Mouse (Mus musculus) embryonic facial prominence, embryonic 14.5 days (tissue): ENCODE data around the gene Mov10. TPM values are rescaled to one million over a fixed set of nuclear protein-coding genes. Genes with fewer than 3 reads are reported as not detected.

Source experiments
- ATAC-seq: fragments of 200-750 bp; cut with Nextera tagmentation; 2 replicates; pipeline ENCODE4 v1.8.0; 2017; ENCODE audit warnings: low read depth, moderate number of reproducible peaks, moderate TSS enrichment
- DNase-seq: peaks from one replicate; pipeline ENCODE4 v3.0.0-alpha.2; 2015; ENCODE audit warnings: low spot score
- H3K27ac ChIP-seq: fragments of 300-500 bp; sonication (generic); replicated peaks from 2 replicates; pipeline ENCODE4 v1.5.1; 2014; ENCODE audit warnings: low read depth, mild to moderate bottlenecking, low read length, moderate library complexity
- H3K27me3 ChIP-seq: fragments of 300-500 bp; sonication (generic); replicated peaks from 2 replicates; pipeline ENCODE4 v1.6.1; 2014; ENCODE audit warnings: low read length; ENCODE audit not compliant: control insufficient read depth, insufficient read depth
- H3K36me3 ChIP-seq: fragments of 300-500 bp; sonication (generic); 2 replicates; pipeline ENCODE4 v1.6.1; 2014; ENCODE audit warnings: low read length, mixed read lengths; ENCODE audit not compliant: control insufficient read depth, insufficient read depth
- H3K4me1 ChIP-seq: fragments of 300-500 bp; sonication (generic); 2 replicates; pipeline ENCODE4 v1.6.1; 2014; ENCODE audit warnings: antibody characterized with exemption, low read length; ENCODE audit not compliant: control insufficient read depth, insufficient read depth
- H3K4me2 ChIP-seq: fragments of 300-500 bp; sonication (generic); 2 replicates; pipeline ENCODE4 v1.6.1; 2014; ENCODE audit warnings: low read depth, mild to moderate bottlenecking, low read length, moderate library complexity, mixed read lengths
- H3K4me3 ChIP-seq: fragments of 300-500 bp; sonication (generic); 2 replicates; pipeline ENCODE4 v1.5.1; 2014; ENCODE audit warnings: low read depth, mild to moderate bottlenecking, low read length
- H3K9ac ChIP-seq: fragments of 300-500 bp; sonication (generic); 2 replicates; pipeline ENCODE4 v1.6.1; 2014; ENCODE audit warnings: low read depth, mild to moderate bottlenecking, low read length, moderate library complexity, mixed read lengths
- H3K9me3 ChIP-seq: fragments of 300-500 bp; sonication (generic); 2 replicates; pipeline ENCODE4 v1.6.1; 2016; ENCODE audit warnings: low read length; ENCODE audit not compliant: control insufficient read depth
- WGBS: fragments of 180-500 bp; shearing (Covaris S2); extraction: QIAGEN DNeasy Blood & Tissue Kit; methylation state at CpG from one replicate; pipeline ENCODE4 v1.1.7; 2014; 5-methylcytosine and 5-hydroxymethylcytosine counted together
- polyA plus RNA-seq: library from polyadenylated mRNA; unstranded; fragments of >200 nt; fragmentation: Nextera tagmentation; extraction: Ambion mirVana; gene quantifications from 2 replicates; pipeline ENCODE4 v1.2.1, GENCODE M21; 2014

Gene Mov10
- polyA plus RNA-seq, 1 experiment from 2014 or later, result 38.1 TPM

DNA sequence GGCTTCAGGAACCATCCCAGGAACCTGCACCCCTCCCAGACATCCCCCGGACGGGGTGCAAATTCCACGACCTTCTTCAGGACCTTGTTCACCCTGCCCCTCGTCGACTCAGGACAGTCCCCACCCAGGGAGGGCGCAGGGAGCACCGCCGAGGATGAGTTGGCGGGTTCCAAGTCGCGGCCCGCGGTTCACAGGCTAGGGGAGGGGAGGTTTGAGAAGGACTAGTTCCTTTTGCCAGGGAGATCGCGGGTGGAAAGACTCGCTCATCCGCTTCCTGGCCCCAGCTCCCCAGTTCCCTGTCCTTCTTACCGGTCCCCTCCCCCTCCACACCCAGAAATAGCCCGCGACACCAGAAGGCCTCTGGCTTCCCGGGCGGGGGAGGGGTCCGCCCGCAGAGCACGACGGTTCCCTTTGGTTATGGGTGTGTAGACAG lies 36.9 kb downstream of the Mov10 start, which contains the start of gene Fam19a3:
Gene Fam19a3 (minus strand): TSS at position 370 of the 433 bp plus-strand sequence.
- H3K36me3 ChIP-seq, result no peaks in the 10 kb centered on the region
- under 1% methylated on average over 25 of the region's 26 CpGs for WGBS
- H3K9ac ChIP-seq, result peak within 1 kb of the TSS; percentile 61
- peak within 1 kb of the TSS; percentile 99 for H3K4me2 ChIP-seq
- no peak for ATAC-seq
- no peaks in the 10 kb centered on the region for H3K9me3 ChIP-seq
- H3K27ac ChIP-seq, result no peak within 1 kb of the TSS
- peaks cover 18% of the 10 kb centered on the region; the same call in 1 of the 2 replicates for H3K4me1 ChIP-seq
- H3K4me3 ChIP-seq, result peak within 1 kb of the TSS; percentile 52
- H3K27me3 ChIP-seq, result peaks cover 73% of the 10 kb centered on the region
- no peak for DNase-seq

DNA sequence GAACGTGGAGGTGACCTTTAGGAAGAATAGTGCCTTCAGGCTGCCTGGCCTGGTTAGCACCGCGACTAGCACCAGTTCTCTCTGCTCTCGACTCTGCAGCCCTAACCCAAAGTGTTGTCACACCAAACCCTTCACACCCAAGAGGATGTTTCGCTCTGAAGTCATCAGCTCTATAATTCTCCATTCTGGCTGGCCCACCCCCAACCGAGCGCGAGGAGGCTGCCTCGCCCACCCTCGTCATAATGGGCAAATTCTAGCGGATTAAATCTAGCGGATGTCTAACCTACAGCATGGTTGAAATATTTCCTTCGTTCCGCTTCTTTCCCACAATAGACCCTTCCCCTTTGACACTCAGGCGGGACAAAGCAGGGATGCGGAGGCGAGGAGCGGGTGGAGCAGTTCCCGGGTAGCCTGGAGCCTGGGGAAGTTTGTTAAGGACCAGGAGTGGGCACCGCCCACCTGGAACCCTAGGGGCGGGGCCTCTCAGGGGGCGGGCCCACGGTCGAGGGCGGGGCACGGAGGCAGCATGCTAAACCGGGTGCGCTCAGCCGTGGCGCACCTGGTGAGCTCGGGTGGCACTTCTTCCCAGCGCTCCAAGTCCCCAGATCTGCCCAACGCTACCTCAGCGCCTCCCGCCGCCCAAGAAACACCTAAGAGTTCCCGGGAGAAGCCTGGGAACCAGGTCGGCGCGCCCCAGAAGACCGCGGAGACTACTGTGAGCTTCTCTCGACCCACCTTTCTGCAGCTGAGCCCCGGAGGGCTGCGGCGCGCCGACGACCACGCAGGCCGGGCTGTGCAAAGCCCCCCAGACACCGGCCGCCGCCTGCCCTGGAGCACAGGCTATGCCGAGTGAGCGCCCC lies 37.6 kb downstream of the Mov10 start, which contains the start of gene Ppm1j:
Gene Ppm1j (plus strand): TSS at position 496 of the 860 bp plus-strand sequence.
- Histone ChIP-seq H3K9me3 (no peaks in the 10 kb centered on the region), H3K27me3 (peaks cover 80% of the 10 kb centered on the region), H3K27ac (no peak within 1 kb of the TSS), H3K9ac (peak within 1 kb of the TSS; percentile 61), H3K36me3 (no peaks in the 10 kb centered on the region), H3K4me1 (peaks cover 18% of the 10 kb centered on the region; the same call in 1 of the 2 replicates), H3K4me3 (peak within 1 kb of the TSS; percentile 52), H3K4me2 (peak within 1 kb of the TSS; percentile 99)
- DNase-seq (peak; percentile 74), ATAC-seq (peak; percentile 79)
- 2% methylated on average over 31 of the region's 56 CpGs for WGBS

DNA sequence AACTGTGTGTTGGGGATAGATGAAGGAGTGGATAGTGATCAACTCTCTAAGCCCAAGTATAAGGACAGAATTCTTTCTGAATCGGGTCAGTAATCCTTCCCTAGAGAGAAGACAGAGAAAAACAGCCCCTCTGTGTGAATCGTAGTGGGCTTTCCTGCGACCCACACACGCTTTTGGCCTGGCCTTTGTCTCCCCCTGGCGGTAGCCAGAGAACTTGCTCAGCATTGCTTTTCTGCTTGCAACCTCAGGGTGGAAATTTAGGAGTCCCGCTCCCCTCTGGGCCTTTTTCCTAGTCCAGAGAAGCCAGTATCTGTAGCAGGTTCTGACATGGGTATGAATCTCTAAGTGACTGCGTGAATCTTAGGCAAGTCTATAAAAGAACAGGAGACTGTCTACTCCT lies 38.4 kb downstream of the Mov10 start:
- Histone ChIP-seq H3K4me2 (0 out of 2 replicates have a peak overlapping the region, but pooled peaks have one; percentile 99), H3K4me3 (no peak overlapping the region), H3K4me1 (peaks cover 18% of the 10 kb centered on the region; the same call in 1 of the 2 replicates), H3K27me3 (peaks cover 82% of the 10 kb centered on the region), H3K36me3 (no peaks in the 10 kb centered on the region), H3K9me3 (no peaks in the 10 kb centered on the region), H3K27ac (no peak overlapping the region), H3K9ac (no peak overlapping the region)
- WGBS, result under 1% methylated on average over 7 of the region's 7 CpGs
- DNase-seq, result peak; percentile 82
- ATAC-seq, result no peak

DNA sequence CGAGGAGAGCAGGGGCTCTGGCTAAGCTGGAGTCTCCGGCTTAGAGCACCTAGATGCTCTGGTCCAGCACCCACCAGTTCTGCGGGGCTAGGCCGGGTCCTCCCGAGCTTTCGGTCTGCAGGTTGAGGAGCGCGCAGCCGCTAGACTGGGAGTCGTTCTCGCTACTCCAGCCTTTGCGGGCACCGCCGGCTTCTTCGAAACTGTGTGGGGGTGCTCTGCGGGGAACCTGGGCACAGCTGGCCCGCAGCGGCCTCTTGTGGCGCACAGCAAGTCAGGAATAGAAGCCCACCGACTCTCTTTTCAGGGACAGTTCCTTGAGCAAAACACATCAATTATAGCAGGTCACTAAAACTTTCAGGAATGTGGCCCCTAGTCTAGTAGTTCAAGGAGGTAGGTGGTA lies 41.0 kb downstream of the Mov10 start:
- DNase-seq (peak; percentile 77), ATAC-seq (no peak)
- Histone ChIP-seq H3K4me1 (peaks cover 18% of the 10 kb centered on the region; the same call in 1 of the 2 replicates), H3K4me3 (peak overlapping the region; percentile 40), H3K9me3 (no peaks in the 10 kb centered on the region), H3K27ac (no peak overlapping the region), H3K36me3 (no peaks in the 10 kb centered on the region), H3K9ac (peak overlapping the region; percentile 50; the same call in 1 of the 2 replicates), H3K27me3 (peaks cover 66% of the 10 kb centered on the region), H3K4me2 (peak overlapping the region; percentile 67)
- 1% methylated on average over 20 of the region's 20 CpGs for WGBS

DNA sequence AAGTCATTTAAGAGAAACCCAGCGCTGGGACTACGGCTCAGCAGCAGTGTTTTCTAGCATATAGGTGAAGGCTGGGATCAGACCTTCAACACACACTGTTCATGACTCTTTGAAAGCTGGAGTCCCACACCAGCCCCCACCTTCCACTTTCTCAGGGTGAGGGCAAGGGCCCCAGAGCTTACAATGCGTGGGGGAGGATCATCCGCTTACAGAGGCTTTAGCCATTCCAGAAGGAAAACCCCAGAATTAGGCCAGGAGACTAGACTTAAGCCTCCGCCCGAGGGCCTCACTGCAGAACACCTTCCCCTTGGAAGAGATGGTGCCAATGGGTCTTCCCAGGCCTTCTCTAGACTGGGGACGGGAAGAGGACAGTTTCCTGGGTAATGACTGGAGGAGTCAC lies 45.1 kb downstream of the Mov10 start:
- no peak overlapping the region for H3K9ac ChIP-seq

GRCm38 (mm10) chr3:104771460-104771859 lies 46.9 kb downstream of the Mov10 start:
- H3K4me1 ChIP-seq, result peaks cover 4% of the 10 kb centered on the region; the same call in 1 of the 2 replicates

More for the DNA sequence above, 45.1 kb downstream of the Mov10 start:
- H3K9me3 ChIP-seq, result no peaks in the 10 kb centered on the region
- DNase-seq (no peak), ATAC-seq (no peak)
- no peak overlapping the region for H3K4me2 ChIP-seq
- H3K27me3 ChIP-seq, result peaks cover 26% of the 10 kb centered on the region
- 74% methylated on average over 7 of the region's 7 CpGs for WGBS
- H3K4me3 ChIP-seq, result no peak overlapping the region
- no peaks in the 10 kb centered on the region for H3K36me3 ChIP-seq
- H3K4me1 ChIP-seq, result peaks cover 8% of the 10 kb centered on the region; the same call in 1 of the 2 replicates
- no peak overlapping the region for H3K27ac ChIP-seq

DNA sequence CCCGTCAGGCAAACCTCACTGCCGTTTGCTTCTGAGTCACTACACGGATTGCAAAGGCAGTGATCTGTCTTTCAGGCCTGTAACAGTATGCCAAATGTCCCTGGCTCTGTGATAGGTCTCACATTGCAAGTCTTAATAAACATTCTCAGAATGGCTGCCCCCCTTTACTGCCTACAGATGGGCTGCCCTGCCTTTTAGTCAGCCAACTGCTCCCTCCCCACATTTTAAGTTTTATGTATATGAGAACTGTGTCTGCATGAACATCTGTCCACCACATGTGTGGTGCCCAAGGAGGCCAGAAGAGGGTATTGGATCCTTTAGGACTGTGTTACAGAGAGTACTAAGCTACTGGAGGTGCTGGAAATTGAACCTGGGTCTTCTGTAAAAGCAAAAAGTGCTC lies 47.4 kb downstream of the Mov10 start:
- WGBS, result 30% methylated on average over 3 of the region's 3 CpGs
- Histone ChIP-seq H3K9ac (no peak overlapping the region), H3K27ac (no peak overlapping the region), H3K4me3 (no peak overlapping the region), H3K27me3 (peaks cover 3% of the 10 kb centered on the region), H3K36me3 (no peaks in the 10 kb centered on the region), H3K4me2 (no peak overlapping the region), H3K4me1 (peaks cover 4% of the 10 kb centered on the region; the same call in 1 of the 2 replicates), H3K9me3 (no peaks in the 10 kb centered on the region)
- DNase-seq (peak; percentile 65), ATAC-seq (peak; percentile 66)

More at GRCm38 (mm10) chr3:104771460-104771859, 46.9 kb downstream of the Mov10 start:
- no peak overlapping the region for H3K9ac ChIP-seq
- DNase-seq, result no peak
- 50% methylated on average over 6 of the region's 6 CpGs for WGBS
- H3K9me3 ChIP-seq, result no peaks in the 10 kb centered on the region
- no peak for ATAC-seq
- no peak overlapping the region for H3K27ac ChIP-seq
- no peak overlapping the region for H3K4me2 ChIP-seq
- no peak overlapping the region for H3K4me3 ChIP-seq
- no peaks in the 10 kb centered on the region for H3K36me3 ChIP-seq
- H3K27me3 ChIP-seq, result peaks cover 9% of the 10 kb centered on the region

DNA sequence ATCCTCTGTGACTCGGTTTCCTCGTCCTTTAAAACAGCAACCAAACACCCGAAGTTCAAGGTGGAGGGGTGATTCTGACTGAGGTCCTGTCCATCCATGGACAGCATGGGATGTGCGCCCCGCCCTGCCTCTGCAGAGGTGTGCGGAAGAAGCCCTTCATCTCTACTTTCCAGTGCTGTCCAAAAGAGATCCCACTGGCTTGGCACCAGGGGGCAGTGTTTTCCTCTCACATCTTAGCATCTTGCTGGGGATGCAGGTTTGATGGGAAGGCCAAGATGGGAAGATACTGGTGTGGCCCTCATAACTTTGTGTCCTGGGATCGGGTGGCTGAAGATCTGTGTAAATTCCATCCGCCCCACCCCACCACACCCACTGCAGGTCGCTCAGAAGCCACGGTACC lies 48.3 kb downstream of the Mov10 start:
- H3K9me3 ChIP-seq, result no peaks in the 10 kb centered on the region
- no peak overlapping the region for H3K4me3 ChIP-seq
- no peak overlapping the region for H3K4me2 ChIP-seq
- H3K4me1 ChIP-seq, result peaks cover 4% of the 10 kb centered on the region; the same call in 1 of the 2 replicates
- 61% methylated on average over 10 of the region's 10 CpGs for WGBS
- DNase-seq (no peak), ATAC-seq (no peak)
- H3K36me3 ChIP-seq, result no peaks in the 10 kb centered on the region
- H3K27ac ChIP-seq, result no peak overlapping the region
- H3K27me3 ChIP-seq, result no peaks in the 10 kb centered on the region; the same call in 1 of the 2 replicates
- H3K9ac ChIP-seq, result no peak overlapping the region
